Mouse (Mus musculus) leukemia stem cell, adult 10-12 weeks (primary cell): Measurements from ENCODE around the gene Ankrd11. TPM values are rescaled to one million over a fixed set of nuclear protein-coding genes. Genes with fewer than 3 reads are reported as not detected.

ENCODE experiments used
- polyA plus RNA-seq: library from polyadenylated mRNA; stranded (reverse); fragments of >175 nt; gene quantifications from 2 replicates; pipeline ENCODE4 v1.2.3, GENCODE M21; 2012; ENCODE audit warnings: low replicate concordance

Ankrd11 gene
- 104 and 115 TPM in 2 replicates for polyA plus RNA-seq

GRCm38 (mm10) chr8:123042158-123042973 is at the start of gene Ankrd11:
Gene Ankrd11, minus strand, starts transcription at chr8:123042277.

GRCm38 (mm10) chr8:123062721-123063120 is 20.6 kb upstream of the Ankrd11 start, which contains the start of gene Spg7:
Gene Spg7, plus strand, starts transcription at chr8:123062942.

GRCm38 (mm10) chr8:122847829-122848561 is 194.1 kb downstream of the Ankrd11 start, which contains the start of gene Cdh15:
Gene Cdh15, plus strand, starts transcription at chr8:122847966.

Other genes starting within 250 kb of the Ankrd11 start
- gene Cdh15, start 194.3 kb downstream of the Ankrd11 start, polyA plus RNA-seq: not detected in 2 replicates
- gene Spg7, start 20.7 kb upstream of the Ankrd11 start, polyA plus RNA-seq: 36.3 and 52.6 TPM in 2 replicates
- 1,950 and 2,595 TPM in 2 replicates for gene Rpl13, start 60.1 kb upstream of the Ankrd11 start, polyA plus RNA-seq
- 0.67 and 1.0 TPM in 2 replicates for gene Cpne7, start 75.1 kb upstream of the Ankrd11 start, polyA plus RNA-seq
- not detected in 2 replicates for gene Sult5a1, start 116.0 kb upstream of the Ankrd11 start, polyA plus RNA-seq
- gene Dpep1, start 144.0 kb upstream of the Ankrd11 start, polyA plus RNA-seq: not detected in 2 replicates
- 12.2 and 40.3 TPM in 2 replicates for gene Chmp1a, start 170.5 kb upstream of the Ankrd11 start, polyA plus RNA-seq
- gene Spata33, start 170.6 kb upstream of the Ankrd11 start, polyA plus RNA-seq: 0.13 TPM in 1 of 2 replicates, not detected in the other
- 83.3 and 109 TPM in 2 replicates for gene Cdk10, start 182.6 kb upstream of the Ankrd11 start, polyA plus RNA-seq
- 1.6 and 4.9 TPM in 2 replicates for gene Spata2l, start 194.0 kb upstream of the Ankrd11 start, polyA plus RNA-seq
- gene Zfp276, start 211.9 kb upstream of the Ankrd11 start, polyA plus RNA-seq: 17.4 and 19.2 TPM in 2 replicates
- 114 and 146 TPM in 2 replicates for gene Vps9d1, start 212.1 kb upstream of the Ankrd11 start, polyA plus RNA-seq